Mouse (Mus musculus) granulocyte monocyte progenitor cell, adult 5-6 weeks (primary cell): ENCODE measurements around the gene Asl. TPM values are rescaled to one million over a fixed set of nuclear protein-coding genes. Genes with fewer than 3 reads are reported as not detected.

ENCODE experiments used
- ATAC-seq: replicated peaks from 2 replicates; pipeline ENCODE4 v1.8.0; 2016; ENCODE audit warnings: mild to moderate bottlenecking, moderate TSS enrichment, inconsistent platforms; ENCODE audit not compliant: poor library complexity, severe bottlenecking
- total RNA-seq, 2 experiments: library from RNA; stranded (forward) in 1 of 2; stranded (reverse) in 1 of 2; fragments of 200-712, 200-1000 nt in 1 of 2; fragments of >200 nt in 1 of 2; fragmentation: Nextera tagmentation in 1 of 2; gene quantifications; 2 replicates each; pipeline ENCODE4 v1.2.3; 2014 to 2017

Asl gene
- total RNA-seq (2014; fragmentation: Nextera tagmentation) (34.6 and 40.6 TPM in 2 replicates), total RNA-seq (2017) (17.5 and 19.6 TPM in 2 replicates)

DNA sequence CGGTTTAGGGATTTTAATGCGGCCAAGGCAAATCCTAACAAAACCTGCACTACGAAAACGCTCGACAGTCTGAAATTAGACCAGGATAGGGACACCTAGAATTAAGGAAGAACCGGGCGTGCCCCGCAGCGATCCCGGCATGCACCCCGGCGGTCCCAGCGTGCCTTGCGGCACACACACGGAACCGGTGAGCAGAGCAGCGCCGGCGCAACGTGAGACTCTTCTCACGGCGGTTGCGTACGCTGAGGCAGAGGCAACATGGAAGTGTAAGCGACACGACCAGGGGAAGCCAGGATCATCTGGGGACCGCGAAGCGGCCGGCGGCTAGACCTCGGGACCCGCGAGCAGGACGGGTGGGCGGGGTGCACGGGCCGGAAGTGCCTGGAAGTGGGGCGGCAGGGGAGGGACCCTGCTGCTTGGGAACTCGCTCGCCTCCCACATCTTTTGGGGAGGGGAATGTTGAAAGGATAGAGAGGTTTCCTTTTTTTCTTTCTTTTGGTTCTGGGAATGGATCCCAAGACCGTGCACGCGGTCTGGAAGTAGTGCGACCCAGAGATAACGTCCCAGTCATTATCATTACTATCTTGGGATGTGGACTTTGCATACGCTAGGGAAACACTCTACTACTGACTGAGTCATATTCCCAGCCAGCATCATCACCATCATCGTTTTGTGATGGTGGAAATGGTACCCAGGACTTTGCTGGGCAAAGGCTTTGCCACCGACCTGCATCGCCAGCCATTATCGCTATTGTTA, at the start of gene Asl, which contains the start of gene Crcp:
Gene Asl (minus strand): TSS at position 106 of the 756 bp plus-strand sequence.
Gene Crcp (plus strand): TSS at position 149 of the 756 bp plus-strand sequence.
- peak; percentile 88 for ATAC-seq

DNA sequence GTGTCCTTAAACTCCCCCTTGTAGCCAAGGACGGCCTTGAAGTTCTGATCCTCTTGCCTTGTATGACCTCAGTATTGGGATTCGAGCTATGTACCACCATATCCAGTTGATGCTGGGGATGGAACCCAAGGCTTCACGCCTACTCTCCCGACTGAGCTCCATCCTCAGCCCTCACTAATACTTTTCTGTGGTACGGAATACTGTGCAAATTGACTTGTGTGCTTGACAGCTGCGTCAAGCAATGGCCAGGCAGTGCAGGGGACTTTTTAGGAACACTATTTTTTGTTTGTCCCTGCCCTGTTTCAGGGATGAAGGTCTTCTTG, 49.7 kb upstream of the Asl start:
- no peak for ATAC-seq

DNA sequence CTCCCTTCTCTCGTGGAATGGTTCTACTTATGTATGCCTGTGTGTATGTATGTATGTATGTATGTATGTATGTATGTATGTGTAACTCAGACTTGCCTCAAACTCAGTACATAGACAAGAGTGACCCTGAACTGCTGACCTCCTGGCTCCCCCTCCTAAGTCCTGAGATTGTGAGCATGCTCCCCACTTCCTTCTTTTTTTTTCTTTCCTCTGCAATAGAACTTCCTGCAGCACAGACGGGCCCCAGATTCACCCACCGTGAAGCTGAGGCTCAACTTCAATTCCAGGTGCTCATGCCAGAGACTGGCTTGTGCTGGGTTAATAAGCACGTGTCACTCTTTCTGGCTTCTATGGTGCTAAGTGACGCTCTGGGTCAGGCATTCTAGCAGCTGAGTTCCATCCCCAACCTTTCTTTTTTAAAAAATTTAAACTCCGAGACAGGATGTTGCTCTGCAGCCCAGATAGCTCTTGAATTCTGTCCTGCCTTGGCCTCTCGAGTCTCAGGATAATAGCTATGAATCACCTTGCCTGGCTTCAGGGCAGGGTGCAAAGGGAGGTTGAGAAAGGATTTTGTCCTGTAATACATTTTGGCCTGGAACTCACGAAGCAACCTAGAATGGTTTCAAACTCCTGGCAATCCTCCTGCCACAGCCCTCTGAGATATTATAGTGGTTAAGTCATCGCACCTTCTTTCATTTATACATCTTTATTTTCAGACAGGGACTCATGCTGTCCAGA, 49.2 kb upstream of the Asl start:
- ATAC-seq, result peak; percentile 44

GRCm38 (mm10) chr5:130076396-130076795, 47.3 kb upstream of the Asl start:
- no peak for ATAC-seq

DNA sequence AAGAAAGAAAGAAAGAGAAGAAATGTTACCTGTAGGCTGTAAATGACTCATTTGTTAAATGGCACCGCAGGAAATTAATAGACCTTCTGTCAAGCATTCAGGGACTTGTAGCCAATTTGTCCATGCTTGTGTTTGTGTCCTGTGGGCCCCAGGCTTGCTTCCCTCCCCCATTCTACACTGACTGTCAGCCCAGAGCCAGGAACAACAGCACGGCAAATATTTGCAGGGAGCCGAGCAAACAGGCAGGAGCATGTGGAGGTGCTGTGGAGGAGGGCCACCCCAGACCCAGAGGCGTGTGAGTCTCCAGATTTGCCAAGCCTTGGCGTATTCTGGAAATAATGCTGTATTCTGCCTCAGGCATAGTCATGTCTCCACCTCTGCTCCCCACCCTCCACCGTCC, 45.4 kb upstream of the Asl start:
- no peak for ATAC-seq

DNA sequence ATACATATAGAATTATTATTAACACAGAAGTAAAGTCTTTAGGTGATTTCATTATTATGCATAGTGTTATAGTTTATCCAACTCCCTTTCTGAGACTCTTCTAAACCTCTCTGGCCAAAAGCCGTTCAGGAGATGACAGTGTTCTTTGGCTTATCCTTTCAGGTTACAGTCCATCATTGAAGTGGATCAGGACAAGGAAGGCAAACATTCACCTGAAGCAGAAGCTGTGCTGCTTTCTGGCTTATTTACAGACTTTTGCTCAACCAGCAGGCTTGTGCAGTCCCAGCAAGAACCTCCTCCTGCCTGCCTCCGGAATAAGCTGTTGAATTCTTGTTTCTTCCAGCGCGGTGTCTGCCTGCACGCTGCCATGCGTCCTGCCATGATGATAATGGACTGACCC, 44.0 kb upstream of the Asl start, which contains the start of gene Tpst1:
Gene Tpst1 (plus strand): TSS at position 301 of the 400 bp plus-strand sequence.
- no peak for ATAC-seq

DNA sequence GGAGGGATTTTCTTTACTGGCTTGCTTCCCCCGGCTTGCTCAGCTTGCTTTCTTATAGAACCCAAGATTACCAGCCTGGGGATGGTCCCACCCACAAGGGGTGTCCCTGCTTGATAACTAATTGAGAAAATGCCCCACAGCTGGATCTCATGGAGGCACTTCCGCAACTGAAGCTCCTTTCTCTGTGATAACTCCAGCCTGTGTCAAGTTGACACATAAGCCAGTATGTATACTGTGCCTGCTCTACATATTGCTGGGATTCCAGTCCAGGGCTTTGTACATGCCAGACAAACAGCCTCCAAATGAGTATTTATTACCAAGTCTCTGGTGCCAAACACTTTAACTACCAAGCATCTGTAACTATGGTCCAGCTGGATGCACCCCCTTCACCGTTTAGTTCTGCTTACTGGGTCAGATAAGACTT, 38.8 kb upstream of the Asl start:
- ATAC-seq, result no peak

DNA sequence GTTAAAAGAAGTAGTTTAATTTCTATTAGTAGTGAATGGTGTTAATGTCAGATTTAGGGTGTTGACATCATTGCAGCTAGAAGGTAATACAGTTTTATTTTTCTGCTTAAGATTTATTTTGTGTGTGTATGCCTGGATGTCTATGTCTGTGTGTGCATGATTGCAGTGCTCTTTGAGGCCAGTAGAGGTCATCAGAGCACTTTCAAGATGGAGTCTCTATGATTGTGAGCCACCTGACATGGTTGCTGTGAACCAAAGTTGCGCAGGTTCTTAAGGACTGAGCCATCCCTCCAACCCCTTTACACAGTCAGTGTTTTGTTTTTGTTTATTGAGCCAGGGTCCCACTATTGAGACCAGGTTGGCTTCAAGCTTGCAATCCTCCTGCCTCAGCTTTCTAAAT, 36.5 kb upstream of the Asl start:
- peak; percentile 82 for ATAC-seq

GRCm38 (mm10) chr5:130063760-130064159, 34.7 kb upstream of the Asl start:
- ATAC-seq, result no peak

- ATAC-seq, result no peak
Observed at GRCm38 (mm10) chr5:130062096-130062495, 33.0 kb upstream of the Asl start.

GRCm38 (mm10) chr5:130060329-130060665, 31.2 kb upstream of the Asl start:
- ATAC-seq, result no peak

GRCm38 (mm10) chr5:130059413-130060328, 30.6 kb upstream of the Asl start:
- ATAC-seq, result no peak

- no peak for ATAC-seq
Observed at GRCm38 (mm10) chr5:130056303-130056702, 27.3 kb upstream of the Asl start.

GRCm38 (mm10) chr5:130055688-130056087, 26.6 kb upstream of the Asl start:
- ATAC-seq, result no peak

DNA sequence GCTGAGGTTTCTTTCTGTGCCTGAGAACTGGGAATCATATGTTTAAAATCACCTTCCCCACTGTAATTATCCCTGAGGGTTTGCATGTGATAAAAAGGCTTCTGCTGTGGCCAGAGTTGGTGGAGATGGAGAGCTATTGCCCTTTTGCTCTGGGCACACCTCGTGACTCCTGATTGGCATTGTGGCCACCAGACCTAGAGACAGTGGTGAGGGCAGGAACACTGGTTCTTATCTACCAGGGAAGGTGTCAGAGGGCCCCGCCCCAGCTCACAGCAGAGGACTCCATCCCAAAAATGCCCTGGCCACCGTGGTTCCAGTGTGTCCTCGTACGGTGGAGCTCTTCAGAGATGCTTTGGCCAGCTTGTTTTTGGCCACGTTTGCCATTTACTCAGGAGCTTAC, 23.9 kb upstream of the Asl start:
- no peak for ATAC-seq

DNA sequence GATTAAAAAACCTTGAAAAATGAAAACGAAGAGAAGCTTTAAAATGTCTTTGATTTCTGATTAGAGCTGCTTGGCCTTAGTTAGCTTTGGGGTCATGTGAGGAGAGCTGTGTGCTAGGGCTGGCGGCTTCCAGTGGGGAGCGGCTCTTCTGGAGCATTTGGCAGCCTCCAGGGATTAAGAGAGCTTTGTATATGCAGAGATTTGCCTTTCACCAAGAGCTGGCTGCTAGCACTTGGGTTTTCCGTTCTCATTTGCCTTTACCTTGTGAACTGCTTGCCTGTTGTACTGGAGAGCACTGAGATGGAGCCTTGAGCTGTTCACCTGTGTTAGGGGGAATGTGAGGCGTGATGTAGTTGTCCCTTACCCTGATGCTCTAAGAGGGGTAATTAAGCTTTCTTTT, 23.5 kb upstream of the Asl start:
- ATAC-seq, result no peak

GRCm38 (mm10) chr5:130051073-130051860, 22.2 kb upstream of the Asl start:
- ATAC-seq, result no peak

DNA sequence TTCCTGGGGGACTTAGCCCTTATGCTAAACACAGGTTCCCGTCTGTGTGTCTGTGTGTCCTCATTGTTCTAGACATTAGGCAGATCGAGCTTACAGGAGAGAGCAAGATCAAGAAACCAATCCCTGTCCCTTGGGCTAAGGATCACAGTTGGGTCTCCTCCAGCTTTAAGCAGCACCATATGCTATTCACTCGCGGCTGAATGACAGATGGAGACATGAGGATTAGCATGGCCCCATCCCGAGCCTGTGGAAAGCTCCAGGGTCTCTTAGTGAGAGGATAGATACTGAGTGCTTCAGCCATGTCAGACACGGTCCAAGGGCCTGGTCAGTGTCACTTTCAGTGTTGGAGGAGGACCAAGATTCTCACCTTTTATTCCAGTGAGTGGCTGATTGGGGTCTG, 21.4 kb upstream of the Asl start:
- ATAC-seq, result no peak

DNA sequence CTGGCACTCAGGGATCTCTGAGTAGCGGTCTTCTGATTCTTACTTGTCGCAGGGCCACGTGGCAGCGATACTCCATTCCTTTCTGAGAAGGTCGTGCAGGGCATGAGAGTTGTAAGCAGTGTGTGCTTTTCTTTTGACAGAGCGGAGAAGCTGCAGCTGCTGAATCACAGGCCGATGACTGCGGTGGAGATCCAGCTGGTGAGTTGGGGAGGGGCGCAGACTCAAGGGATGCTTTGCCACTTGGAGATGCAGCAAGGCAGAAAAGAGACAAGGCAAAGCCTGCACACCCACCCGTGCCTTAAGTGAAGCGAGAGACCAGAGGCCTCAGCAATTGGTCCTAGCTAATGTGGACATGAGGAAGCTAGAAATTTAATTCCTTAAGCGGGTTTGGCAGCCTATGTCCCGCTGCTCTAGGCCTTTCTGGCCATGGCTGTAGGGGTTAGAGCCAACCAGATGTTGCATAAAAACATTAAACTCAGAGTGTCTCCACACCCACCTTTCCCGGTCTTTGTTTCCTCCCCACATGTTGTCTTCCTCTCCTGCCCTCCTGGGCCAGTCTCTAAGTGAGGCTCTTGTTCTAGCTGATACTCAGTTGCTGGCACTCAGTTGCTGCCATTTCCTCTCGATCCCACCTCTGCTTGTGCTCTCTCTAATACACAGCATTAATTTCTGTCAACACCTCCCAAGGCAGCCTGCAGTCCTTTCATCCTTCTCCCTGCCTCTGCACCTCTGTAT, 19.9 kb upstream of the Asl start:
- ATAC-seq, result no peak
